Mouse (Mus musculus) thymus, postnatal 10 days (tissue): ENCODE results near the gene Rxfp2.

ENCODE experiments used
- DNase-seq, 2 experiments: peaks; one replicate each; pipeline ENCODE4 v3.0.0; 2021; ENCODE audit warnings: low spot score in 2 of 2

The Rxfp2 gene

DNA sequence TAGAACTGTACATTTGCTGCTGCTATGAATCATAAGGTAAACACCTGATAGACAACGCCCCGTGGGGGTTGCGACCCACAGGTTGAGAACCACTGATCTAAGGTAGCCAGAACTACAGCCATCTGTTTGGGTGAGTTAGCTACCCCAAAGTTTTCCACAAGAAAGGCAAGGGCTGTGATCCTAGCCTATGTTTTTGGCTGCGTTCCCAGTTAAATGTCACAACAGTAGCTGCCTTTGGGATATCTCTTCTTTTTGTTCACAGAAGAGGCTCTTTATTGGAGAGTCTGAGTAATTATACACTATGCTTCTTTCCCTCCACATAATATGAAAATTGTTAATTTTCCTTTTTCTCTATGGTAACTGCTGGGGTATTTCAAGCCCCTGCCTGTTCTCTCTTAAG lies 96.3 kb downstream of the Rxfp2 start:
- DNase-seq: no peak

DNA sequence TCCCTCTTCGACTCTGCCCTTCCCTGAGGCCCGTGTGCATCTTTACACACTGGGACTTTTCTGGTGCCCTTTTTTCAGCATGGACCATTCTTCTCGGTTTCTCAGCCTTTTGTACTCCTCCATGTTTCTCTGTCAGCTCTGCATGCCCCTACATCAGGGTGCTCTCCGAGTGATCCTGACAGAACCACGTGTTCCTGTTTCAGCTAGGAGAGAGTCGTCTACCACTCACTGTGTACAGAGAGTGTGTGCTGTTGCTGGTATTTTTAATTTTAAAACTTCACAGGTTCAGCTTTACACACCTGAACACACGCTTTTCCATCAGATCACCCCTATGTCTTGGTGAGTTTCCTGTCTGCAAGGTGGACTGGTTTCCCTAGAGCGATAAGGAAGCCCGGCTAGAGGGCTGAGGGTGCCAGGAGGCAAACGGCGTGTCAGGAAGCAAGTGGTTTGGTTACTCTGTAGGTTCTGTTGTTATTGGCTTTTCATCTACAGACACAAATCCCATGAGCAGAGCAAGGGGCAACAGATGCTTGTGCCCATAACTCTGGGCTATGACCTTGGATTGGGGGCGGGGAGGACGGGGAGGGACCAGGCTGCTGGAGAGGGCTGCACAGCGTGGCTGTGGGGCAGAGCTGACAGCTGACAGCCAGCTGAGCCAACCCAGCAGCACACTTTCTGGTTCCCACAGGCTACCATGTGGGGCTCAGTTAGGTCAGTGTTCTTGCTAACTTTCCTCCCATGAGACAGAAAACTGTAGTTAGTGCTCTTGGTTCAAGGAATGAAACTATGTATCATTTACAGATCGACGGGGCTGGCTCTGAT lies 97.0 kb downstream of the Rxfp2 start:
- no peak for DNase-seq

DNA sequence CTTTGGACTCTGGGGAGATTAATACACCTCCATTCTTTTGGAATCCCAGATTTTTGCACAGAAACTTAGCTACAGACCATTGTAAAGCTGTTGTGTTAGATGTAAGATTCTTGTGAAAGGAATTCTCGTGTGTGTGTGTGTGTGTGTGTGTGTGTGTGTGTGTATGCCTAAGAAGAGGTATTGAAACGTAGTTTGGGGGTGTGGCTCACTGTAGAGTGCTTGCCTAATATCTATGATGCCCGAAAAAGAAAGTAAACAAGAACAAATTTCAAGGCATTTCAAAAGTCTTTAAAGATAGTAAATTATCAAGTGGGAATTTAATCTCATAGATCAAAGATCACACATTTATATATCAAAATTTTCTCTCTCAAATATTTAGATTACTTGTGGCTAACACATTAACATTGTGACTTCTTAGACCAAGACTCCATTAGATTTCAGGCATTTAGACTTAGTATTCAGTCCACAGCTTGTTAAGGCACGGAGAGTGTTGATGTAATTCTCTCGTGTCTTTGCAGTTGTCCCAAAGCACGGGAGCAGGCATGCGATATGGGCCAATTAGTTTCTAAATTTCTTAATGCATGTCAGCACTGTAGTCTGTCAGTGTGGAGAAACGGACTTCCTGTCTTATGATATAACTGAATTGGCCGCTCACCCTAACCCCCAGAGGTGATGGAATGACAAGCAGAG lies 97.9 kb downstream of the Rxfp2 start:
- DNase-seq: no peak

DNA sequence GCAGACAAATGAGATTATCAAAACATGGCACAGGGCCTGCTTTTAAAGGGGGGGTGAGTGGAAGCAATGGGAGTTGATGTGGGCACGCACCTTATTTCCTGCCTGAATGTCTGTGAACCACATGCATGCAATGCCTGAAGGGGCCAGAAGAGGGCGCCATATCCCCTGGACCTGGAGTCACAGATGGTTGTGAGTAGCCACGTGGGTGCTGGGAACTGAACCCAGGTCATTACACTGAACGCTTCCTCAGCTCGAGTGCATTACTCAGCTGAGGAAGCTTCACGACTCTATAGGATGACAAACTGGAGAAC lies 98.4 kb downstream of the Rxfp2 start:
- peak; percentile 14 to 36 for DNase-seq

DNA sequence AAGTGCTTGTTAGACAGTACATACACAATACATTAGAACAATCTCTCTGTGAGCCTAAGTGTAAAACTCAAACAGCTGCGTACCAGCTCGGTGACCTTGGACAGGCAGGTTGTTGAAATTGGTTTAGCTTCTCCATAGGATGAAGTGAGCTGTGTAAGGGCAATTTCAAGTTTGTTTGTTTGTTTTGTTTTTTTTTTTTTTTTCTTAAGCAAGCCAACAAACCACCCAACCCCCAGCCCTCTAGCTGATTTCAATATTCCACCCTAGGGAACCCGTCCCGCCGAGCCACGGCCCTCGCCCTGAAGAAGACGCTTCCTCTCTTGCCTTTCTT lies 99.6 kb downstream of the Rxfp2 start:
- DNase-seq: no peak

DNA sequence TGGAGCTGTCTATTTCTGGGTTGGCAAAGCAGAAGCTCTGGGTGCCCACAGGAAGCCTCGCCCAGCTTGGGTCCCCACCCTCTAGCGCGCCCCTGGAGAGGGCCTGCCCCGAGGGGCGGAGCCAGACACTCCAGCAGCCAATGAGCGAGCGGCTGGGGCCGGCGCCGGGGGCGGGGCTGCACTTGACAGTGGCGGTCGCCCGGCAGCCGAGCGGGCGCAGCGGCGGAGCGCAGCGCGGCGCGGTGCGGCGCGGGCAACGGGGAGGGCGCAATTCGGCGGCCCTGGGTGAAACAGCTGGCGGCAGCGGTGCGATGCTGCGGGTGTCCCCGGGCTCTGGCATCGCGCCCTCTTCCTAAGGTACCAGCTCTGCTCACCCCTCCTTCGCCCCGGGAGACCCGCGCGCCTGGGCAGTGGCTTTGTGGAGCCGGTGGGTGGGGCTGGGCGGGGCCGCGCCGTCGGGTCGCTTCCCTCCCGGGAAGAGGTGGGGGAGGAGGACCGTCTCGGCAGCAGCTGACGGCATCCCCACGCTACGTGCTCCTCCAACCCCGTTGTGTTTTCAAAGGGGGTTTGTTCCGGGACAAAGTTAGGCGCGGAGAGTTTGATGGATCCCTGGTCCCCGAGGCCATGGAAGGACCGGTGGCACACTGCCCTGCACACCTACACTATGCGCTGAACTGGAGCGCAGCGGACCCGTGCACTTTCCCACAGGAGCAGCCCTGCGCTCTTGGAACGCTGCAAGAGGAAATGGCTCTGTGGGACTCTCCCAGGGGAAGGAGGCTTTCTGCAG lies 100.2 kb downstream of the Rxfp2 start, which contains the start of gene Fry:
Fry (plus strand) TSS at position 191 of the 787 bp plus-strand sequence.
- DNase-seq: peak; percentile 98

DNA sequence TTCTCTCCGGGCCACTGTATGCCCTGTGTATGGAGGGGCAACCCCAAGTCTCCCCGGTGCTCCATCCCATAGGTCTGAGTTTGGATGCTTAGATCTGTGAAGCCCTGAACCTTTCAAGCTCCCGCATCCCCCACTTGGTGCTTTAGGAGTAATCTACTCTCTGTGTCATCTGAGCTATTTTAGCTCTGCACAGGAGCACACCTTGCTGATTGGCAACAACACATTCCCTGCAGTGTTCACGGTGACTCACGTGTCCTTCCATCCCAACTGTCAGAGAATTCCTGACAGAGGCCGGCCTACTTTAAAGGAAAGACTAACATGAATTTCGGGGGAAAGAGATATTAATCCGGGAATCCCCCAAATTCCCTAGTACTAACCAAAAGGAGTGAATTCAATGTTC lies 102.2 kb downstream of the Rxfp2 start:
- DNase-seq: no peak

DNA sequence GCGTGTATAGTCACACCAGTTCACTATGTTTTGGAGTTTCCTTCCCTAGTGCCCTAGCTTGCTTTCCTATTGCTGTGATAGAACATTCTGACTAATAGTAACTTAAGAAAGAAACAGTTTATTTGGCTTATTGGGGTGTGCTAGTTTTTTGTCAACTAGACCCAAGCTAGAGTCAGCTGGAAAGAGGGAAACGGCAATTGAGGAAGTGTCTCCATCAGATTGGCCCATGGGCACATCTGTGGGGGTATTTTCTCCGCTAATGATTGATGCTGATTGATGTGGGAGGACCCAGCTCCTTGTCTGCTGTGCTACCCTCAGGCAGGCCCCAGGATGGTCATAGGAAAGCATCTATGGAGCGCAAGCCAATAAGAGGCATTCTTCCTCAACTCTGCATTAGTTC lies 103.6 kb downstream of the Rxfp2 start:
- no peak for DNase-seq

DNA sequence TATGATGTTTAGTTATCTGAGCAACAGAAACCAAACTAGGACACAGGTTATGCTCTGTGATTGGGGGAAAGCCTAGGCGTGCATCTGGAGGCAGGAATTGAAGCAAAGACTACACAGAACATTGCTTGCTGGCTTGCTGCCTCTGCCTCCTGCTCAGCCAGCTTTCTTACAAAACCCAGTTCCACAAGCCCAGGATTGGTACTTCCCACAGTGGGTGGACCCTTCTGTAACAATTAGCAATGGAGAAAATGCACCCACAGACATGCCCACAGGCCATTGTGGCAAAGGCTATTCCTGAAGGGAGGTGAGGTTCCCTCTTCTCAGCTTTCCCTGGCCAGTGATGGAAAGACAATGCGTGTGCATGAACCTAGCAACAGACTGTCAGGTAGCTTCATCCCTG lies 104.1 kb downstream of the Rxfp2 start:
- DNase-seq: no peak

DNA sequence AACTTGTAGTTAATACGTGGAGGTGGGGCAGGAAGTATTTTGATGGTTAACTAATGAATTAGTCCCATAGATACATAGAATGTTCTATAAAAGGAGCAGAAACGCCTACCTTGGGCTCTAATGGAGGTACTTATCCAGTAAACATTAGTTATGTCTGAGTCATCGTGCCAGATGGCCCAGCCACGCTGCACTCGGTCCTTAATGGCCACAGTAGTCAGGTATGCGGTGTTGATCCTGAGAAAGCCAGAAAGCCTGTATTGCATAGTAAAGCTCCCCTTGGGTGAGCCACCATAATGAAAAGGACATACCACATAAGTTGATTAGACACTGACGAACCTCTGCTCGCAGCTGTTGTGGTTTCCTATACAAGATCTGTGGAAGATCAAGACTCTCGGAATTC lies 107.4 kb downstream of the Rxfp2 start:
- DNase-seq: no peak

DNA sequence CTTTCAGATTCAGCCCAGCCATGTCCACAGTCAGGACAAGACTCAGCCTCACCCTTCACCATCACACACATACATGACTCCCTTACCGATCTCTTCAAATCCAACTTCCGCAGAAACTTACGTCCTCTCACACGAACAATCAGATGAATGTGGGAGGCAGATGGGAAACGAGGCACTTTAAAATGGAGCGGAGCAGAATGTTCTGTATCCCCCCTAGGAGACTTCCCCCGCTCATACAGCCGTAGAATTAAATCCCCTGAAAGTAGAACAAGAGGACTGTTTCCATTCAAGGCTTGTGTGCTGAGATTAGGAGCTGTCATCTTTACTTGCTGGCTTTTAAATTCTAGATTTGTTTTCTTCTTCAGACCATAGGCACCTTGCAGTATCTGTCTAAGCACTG lies 110.0 kb downstream of the Rxfp2 start:
- DNase-seq: no peak

DNA sequence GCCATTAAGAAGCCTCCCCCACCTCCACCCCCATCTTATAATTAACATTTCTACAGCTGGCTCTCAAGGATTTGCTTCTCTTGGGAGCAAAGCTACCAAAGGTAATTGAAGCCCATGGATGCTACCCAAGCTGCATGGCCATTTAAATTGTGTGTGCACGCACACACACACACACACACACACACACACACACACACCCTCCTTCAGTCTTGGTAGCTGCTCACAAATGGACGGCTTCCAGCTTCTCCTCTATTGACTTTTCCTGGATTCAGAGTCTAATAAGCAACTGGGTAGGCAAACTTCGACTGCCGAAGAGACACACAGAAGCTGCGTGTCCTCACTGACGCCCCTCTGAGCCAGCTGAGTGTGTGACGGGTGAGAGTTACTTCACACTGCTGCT lies 111.7 kb downstream of the Rxfp2 start:
- DNase-seq: no peak

DNA sequence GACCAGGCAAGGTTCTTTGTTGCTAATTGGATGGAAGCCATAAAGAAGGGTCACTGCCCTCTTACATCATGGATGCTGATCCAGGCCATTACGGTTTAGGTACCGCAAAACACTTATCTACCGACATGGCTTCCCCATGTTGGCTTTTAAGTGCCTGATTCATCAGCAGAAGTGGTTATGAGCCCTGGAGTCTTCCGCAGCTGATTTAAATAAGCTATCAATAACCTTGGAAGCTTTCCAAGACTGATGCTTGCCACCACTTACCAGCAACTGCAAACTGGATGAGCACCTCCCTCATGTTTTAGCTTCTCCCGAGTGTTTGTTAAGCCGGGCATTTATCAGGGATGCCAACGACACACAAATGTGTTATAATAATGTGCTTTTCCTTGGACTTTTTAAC lies 112.7 kb downstream of the Rxfp2 start:
- DNase-seq: no peak
